Mouse (Mus musculus) CH12.LX (cell line): ENCODE results near the gene Rragc.

Experiments used
- CTCF ChIP-seq, 2 experiments: IDR thresholded peaks in 1 of 2; conservative IDR thresholded peaks in 1 of 2; 2 replicates each; pipeline ENCODE4 v1.5.1; 2011 to 2012; ENCODE audit warnings: low read depth in 2 of 2, low read length in 2 of 2, improper control_type of control experiment in 1 of 2, inconsistent platforms in 1 of 2, mild to moderate bottlenecking in 1 of 2, moderate library complexity in 1 of 2
- EP300 ChIP-seq: IDR thresholded peaks from 2 replicates; pipeline ENCODE4 v1.6.1; 2011; ENCODE audit warnings: low read length, improper control_type of control experiment
- NELFE ChIP-seq: IDR thresholded peaks from 2 replicates; pipeline ENCODE4 v1.6.1; 2011; ENCODE audit warnings: low read depth, low read length, improper control_type of control experiment
- POLR2A ChIP-seq: IDR thresholded peaks from 2 replicates; pipeline ENCODE4 v1.6.1; 2011; ENCODE audit warnings: low read depth, mild to moderate bottlenecking, improper control_type of control experiment, low read length
- TCF12 ChIP-seq: IDR thresholded peaks from 2 replicates; pipeline ENCODE4 v1.6.1; 2014; ENCODE audit warnings: low read depth, mild to moderate bottlenecking, inconsistent platforms, low read length, improper control_type of control experiment
- USF1 ChIP-seq: IDR thresholded peaks from 2 replicates; pipeline ENCODE4 v1.6.1; 2014; ENCODE audit warnings: low read depth, mild to moderate bottlenecking, inconsistent platforms, low read length, improper control_type of control experiment
- ZNF384 ChIP-seq: IDR thresholded peaks from 2 replicates; pipeline ENCODE4 v1.6.1; 2012; ENCODE audit warnings: low read depth, low read length, improper control_type of control experiment, inconsistent platforms

- TF ChIP-seq NELFE (no peak), POLR2A (no peak), CTCF (conservative IDR thresholded peaks at IDR 0.05 in 1 of 2, IDR thresholded peaks at IDR 0.05 in 1 of 2; ENCODE audit: low read depth in 2 of 2, low read length in 2 of 2) (no peak), ZNF384 (no peak), EP300 (no peak), USF1 (no peak), TCF12 (no peak)
Measured at GRCm38 (mm10) chr4:123905126-123905668, 12.0 kb upstream of the Rragc start.
